Mouse (Mus musculus) kidney, embryonic 15.5 days (tissue): Measurements from ENCODE around the gene Hist1h1a. TPM values are rescaled to one million over a fixed set of nuclear protein-coding genes. Genes with fewer than 3 reads are reported as not detected.
"Not testable (repeated sequence)": the region's sequence is repeated elsewhere in the genome, so short reads cannot be mapped to it uniquely, and the experiment has no call there.

ENCODE experiments used
- ATAC-seq: fragments of 200-750 bp; cut with Nextera tagmentation; replicated peaks from 2 replicates; pipeline ENCODE4 v1.8.0; 2017; ENCODE audit warnings: moderate TSS enrichment; ENCODE audit not compliant: low FRiP score
- H3K27ac ChIP-seq: fragments of 300-500 bp; sonication (generic); 2 replicates; pipeline ENCODE4 v1.5.1; 2015; ENCODE audit warnings: mild to moderate bottlenecking, inconsistent platforms
- H3K27me3 ChIP-seq: fragments of 300-500 bp; sonication (generic); 2 replicates; pipeline ENCODE4 v1.6.1; 2015; ENCODE audit warnings: inconsistent platforms
- H3K36me3 ChIP-seq: fragments of 300-500 bp; sonication (generic); 2 replicates; pipeline ENCODE4 v1.6.1; 2015; ENCODE audit warnings: inconsistent platforms
- H3K4me1 ChIP-seq: fragments of 300-500 bp; sonication (generic); 2 replicates; pipeline ENCODE4 v1.6.1; 2015; ENCODE audit warnings: inconsistent platforms
- H3K4me2 ChIP-seq: fragments of 300-500 bp; sonication (generic); 2 replicates; pipeline ENCODE4 v1.6.1; 2015; ENCODE audit warnings: moderate library complexity, mild to moderate bottlenecking, inconsistent platforms
- H3K4me3 ChIP-seq: fragments of 300-500 bp; sonication (generic); replicated peaks from 2 replicates; pipeline ENCODE4 v1.5.1; 2015; ENCODE audit warnings: mild to moderate bottlenecking, inconsistent platforms
- H3K9ac ChIP-seq: fragments of 300-500 bp; sonication (generic); 2 replicates; pipeline ENCODE4 v1.6.1; 2015; ENCODE audit warnings: mild to moderate bottlenecking, inconsistent platforms
- H3K9me3 ChIP-seq: fragments of 300-500 bp; sonication (generic); replicated peaks from 2 replicates; pipeline ENCODE4 v1.6.1; 2016; ENCODE audit warnings: inconsistent platforms
- WGBS: fragments of 180-500 bp; shearing (Covaris S2); methylation state at CpG from one replicate; pipeline ENCODE4 v1.1.7; 2015; ENCODE audit warnings: mixed read lengths; 5-methylcytosine and 5-hydroxymethylcytosine counted together
- polyA plus RNA-seq: library from polyadenylated mRNA; unstranded; fragments of >200 nt; fragmentation: Nextera tagmentation; extraction: Ambion mirVana; gene quantifications from 2 replicates; pipeline ENCODE4 v1.2.1, GENCODE M21; 2015

Gene Hist1h1a
- polyA plus RNA-seq, 1 experiment from 2014 or later: 3.1 TPM

- Histone ChIP-seq H3K9me3 (no peaks in the 10 kb centered on the region), H3K4me1 (peaks cover 28% of the 10 kb centered on the region), H3K4me3 (peak within 1 kb of the TSS; percentile 52), H3K4me2 (peak within 1 kb of the TSS; percentile 66), H3K27ac (peak within 1 kb of the TSS; percentile 100), H3K36me3 (no peaks in the 10 kb centered on the region), H3K9ac (peak within 1 kb of the TSS; percentile 61), H3K27me3 (no peaks in the 10 kb centered on the region)
- peak; percentile 80 for ATAC-seq
- WGBS: 1% methylated on average over 25 of the region's 28 CpGs
Observed at GRCm38 (mm10) chr13:23745381-23746161, 17.9 kb upstream of the Hist1h1a start, which contains the start of gene Hist1h3c. Hist1h3c (minus strand) TSS chr13:23745602.

DNA sequence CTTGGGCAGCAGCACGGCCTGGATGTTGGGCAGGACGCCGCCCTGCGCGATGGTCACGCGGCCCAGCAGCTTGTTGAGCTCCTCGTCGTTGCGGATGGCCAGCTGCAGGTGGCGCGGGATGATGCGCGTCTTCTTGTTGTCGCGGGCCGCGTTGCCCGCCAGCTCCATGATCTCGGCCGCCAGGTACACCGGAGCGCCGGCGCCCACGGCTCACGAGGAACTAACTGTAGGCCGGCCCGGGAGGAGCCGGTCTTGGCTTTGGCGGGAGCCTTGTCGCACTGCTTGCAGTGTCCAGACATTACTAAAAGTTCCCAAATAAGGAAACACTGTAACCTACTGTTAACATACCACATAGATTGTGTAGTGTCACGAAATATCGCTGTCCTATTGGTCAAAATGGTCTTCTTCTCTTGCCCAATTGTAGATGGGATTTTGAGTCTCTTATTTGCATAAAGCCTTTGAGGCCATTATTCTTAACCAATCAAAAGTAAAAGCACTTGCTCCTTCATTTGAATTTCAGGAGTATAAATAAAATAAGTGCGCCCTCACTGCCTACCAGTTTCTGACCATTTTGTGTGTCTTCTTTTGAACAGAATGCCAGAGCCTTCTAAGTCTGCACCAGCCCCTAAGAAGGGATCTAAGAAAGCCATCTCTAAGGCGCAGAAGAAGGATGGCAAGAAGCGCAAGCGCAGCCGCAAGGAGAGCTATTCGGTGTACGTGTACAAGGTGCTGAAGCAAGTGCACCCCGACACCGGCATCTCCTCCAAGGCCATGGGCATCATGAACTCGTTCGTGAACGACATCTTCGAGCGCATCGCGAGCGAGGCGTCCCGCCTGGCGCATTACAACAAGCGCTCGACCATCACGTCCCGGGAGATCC, 17.0 kb upstream of the Hist1h1a start, which contains the start of gene Hist1h2bb:
TSS of gene Hist1h2bb (plus strand) at position 534 of the 880 bp plus-strand sequence.
- under 1% methylated on average over 48 of the region's 58 CpGs for WGBS

GRCm38 (mm10) chr13:23747081-23747891, 16.2 kb upstream of the Hist1h1a start:
- Histone ChIP-seq H3K4me2 (peak overlapping the region; percentile 59), H3K4me1 (peaks cover 20% of the 10 kb centered on the region), H3K27ac (peak overlapping the region; percentile 100), H3K36me3 (no peaks in the 10 kb centered on the region), H3K9me3 (no peaks in the 10 kb centered on the region), H3K4me3 (peak overlapping the region; percentile 52), H3K9ac (peak overlapping the region; percentile 60), H3K27me3 (no peaks in the 10 kb centered on the region)
- 5% methylated on average over 13 of the region's 13 CpGs for WGBS
- peak; percentile 1; the same call in 1 of the 2 replicates for ATAC-seq

More for the DNA sequence above, 17.0 kb upstream of the Hist1h1a start, which contains the start of gene Hist1h2bb:
- Histone ChIP-seq H3K27ac (peak within 1 kb of the TSS; percentile 100), H3K4me3 (peak within 1 kb of the TSS; percentile 52), H3K4me2 (peak within 1 kb of the TSS; percentile 66), H3K4me1 (peaks cover 24% of the 10 kb centered on the region), H3K9ac (peak within 1 kb of the TSS; percentile 60)
- not testable (repeated sequence) for H3K9me3 ChIP-seq, H3K36me3 ChIP-seq, H3K27me3 ChIP-seq
- peak; percentile 90 for ATAC-seq

DNA sequence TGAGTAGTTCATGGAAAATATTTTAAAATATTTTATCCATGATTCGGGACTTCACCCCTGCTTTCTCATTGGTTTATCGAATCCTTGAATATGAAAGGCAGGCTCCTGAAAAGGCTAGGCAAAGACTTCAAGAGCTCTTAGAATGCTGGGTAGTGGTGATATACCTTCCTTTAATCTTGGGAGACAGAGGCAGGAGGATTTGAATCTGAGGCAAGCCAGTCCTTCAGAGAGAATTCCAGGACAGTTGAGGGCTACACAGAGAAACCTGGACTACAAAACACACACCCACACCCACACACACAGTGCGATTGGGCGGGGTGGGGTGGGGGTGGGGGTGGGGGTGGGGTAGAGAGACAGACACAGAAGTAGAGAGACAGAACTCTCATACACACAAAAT, 15.6 kb upstream of the Hist1h1a start:
- no peaks in the 10 kb centered on the region for H3K9me3 ChIP-seq
- WGBS: 9% methylated on average over 4 of the region's 4 CpGs
- peak overlapping the region; percentile 100 for H3K27ac ChIP-seq
- no peaks in the 10 kb centered on the region for H3K27me3 ChIP-seq
- H3K4me1 ChIP-seq: peaks cover 20% of the 10 kb centered on the region
- 0 out of 2 replicates have a peak overlapping the region, but pooled peaks have one; percentile 52 for H3K4me3 ChIP-seq
- peak overlapping the region; percentile 59 for H3K4me2 ChIP-seq
- H3K36me3 ChIP-seq: no peaks in the 10 kb centered on the region
- no peak for ATAC-seq
- no peak overlapping the region; the same call in 1 of the 2 replicates for H3K9ac ChIP-seq

GRCm38 (mm10) chr13:23749563-23750121, 13.8 kb upstream of the Hist1h1a start:
- Histone ChIP-seq H3K27me3 (no peaks in the 10 kb centered on the region), H3K4me3 (no peak overlapping the region), H3K9me3 (no peaks in the 10 kb centered on the region), H3K27ac (peak overlapping the region; percentile 89), H3K4me1 (peaks cover 17% of the 10 kb centered on the region), H3K36me3 (no peaks in the 10 kb centered on the region), H3K9ac (no peak overlapping the region), H3K4me2 (no peak overlapping the region)
- WGBS: 92% methylated on average over 5 of the region's 5 CpGs
- no peak for ATAC-seq

- not testable (repeated sequence) for H3K27me3 ChIP-seq, H3K36me3 ChIP-seq, H3K9me3 ChIP-seq
- ATAC-seq: peak; percentile 54
- peak within 1 kb of the TSS; percentile 50 for H3K9ac ChIP-seq
- peak within 1 kb of the TSS; percentile 47 for H3K4me3 ChIP-seq
- H3K4me1 ChIP-seq: peaks cover 17% of the 10 kb centered on the region
- under 1% methylated on average over 33 of the region's 47 CpGs for WGBS
- peak within 1 kb of the TSS; percentile 98 for H3K27ac ChIP-seq
- peak within 1 kb of the TSS; percentile 62 for H3K4me2 ChIP-seq
Observed at GRCm38 (mm10) chr13:23750839-23751477, 12.5 kb upstream of the Hist1h1a start, which contains the start of gene Hist1h2ab. Hist1h2ab (plus strand) TSS chr13:23751126.

GRCm38 (mm10) chr13:23751478-23751956, 11.9 kb upstream of the Hist1h1a start:
- Histone ChIP-seq H3K4me1 (peaks cover 17% of the 10 kb centered on the region), H3K36me3 (no peaks in the 10 kb centered on the region), H3K4me3 (peak overlapping the region; percentile 47), H3K4me2 (peak overlapping the region; percentile 62), H3K9ac (peak overlapping the region; percentile 50), H3K27me3 (no peaks in the 10 kb centered on the region), H3K9me3 (no peaks in the 10 kb centered on the region), H3K27ac (peak overlapping the region; percentile 98)
- WGBS: under 1% methylated on average over 11 of the region's 11 CpGs
- no peak for ATAC-seq

GRCm38 (mm10) chr13:23752067-23752741, 11.3 kb upstream of the Hist1h1a start, which contains the start of gene Hist1h3b:
Hist1h3b (plus strand) TSS chr13:23752267.
- H3K36me3 ChIP-seq, H3K27me3 ChIP-seq, H3K9me3 ChIP-seq: not testable (repeated sequence)
- H3K4me1 ChIP-seq: peaks cover 15% of the 10 kb centered on the region
- H3K4me3 ChIP-seq: peak within 1 kb of the TSS; percentile 47
- peak within 1 kb of the TSS; percentile 50 for H3K9ac ChIP-seq
- ATAC-seq: peak; percentile 92
- peak within 1 kb of the TSS; percentile 62 for H3K4me2 ChIP-seq
- under 1% methylated on average over 19 of the region's 47 CpGs for WGBS
- peak within 1 kb of the TSS; percentile 98 for H3K27ac ChIP-seq

GRCm38 (mm10) chr13:23752742-23753172, 10.7 kb upstream of the Hist1h1a start:
- Histone ChIP-seq H3K9me3 (no peaks in the 10 kb centered on the region), H3K4me3 (peak overlapping the region; percentile 44), H3K27me3 (no peaks in the 10 kb centered on the region), H3K9ac (peak overlapping the region; percentile 41), H3K36me3 (no peaks in the 10 kb centered on the region), H3K4me1 (peaks cover 14% of the 10 kb centered on the region), H3K4me2 (peak overlapping the region; percentile 57), H3K27ac (peak overlapping the region; percentile 90)
- no peak for ATAC-seq
- 4% methylated on average over 6 of the region's 6 CpGs for WGBS
